Comparison of ENCODE assay signal across 8 mouse cellular contexts in the genomic region with DNA sequence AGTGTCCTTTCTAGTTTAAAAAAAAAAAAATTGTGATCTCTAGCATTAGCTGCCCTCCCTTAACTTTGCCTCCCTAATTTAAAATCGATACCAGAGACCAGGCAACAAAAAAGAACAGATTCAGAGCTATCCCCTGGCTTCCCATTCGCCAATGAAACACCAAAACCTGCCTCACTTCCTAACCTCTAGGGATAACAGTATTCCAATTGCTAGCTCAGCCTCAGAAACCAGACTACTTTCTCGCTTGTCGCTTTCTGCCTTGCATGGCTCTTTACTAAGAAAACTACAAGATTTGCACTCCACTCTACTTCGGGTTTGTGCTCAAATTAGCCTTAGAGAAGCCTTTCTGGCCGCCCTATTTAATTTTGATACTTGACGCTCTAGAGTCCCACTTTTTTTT. TPM values are rescaled to one million over a fixed set of nuclear protein-coding genes. Genes with fewer than 3 reads are reported as not detected.
DNase-seq lines count a peak whose midpoint lies in the region; ATAC-seq and TF ChIP-seq lines count a peak whose summit lies in the region.

No protein-coding gene starts in this region.

- H3K79me3 ChIP-seq in C2C12 (ENCODE audit: low read depth), result peaks cover 25% of the 10 kb centered on the region

- H3K4me3 ChIP-seq in C2C12 (ENCODE audit: insufficient read depth, poor library complexity, severe bottlenecking), result peak overlapping the region; percentile 89
- peak overlapping the region; percentile 82 for H3K4me3 ChIP-seq in forebrain, embryonic 10.5 days
- H3K4me3 ChIP-seq in liver, embryonic 14.5 days (ENCODE audit: insufficient read depth in 1 of 2, low read depth in 2 of 2, low read length in 2 of 2), result peak overlapping the region; percentile 63 to 87

- peak overlapping the region; percentile 93 for H3K27ac ChIP-seq in forebrain, embryonic 10.5 days
- H3K27ac ChIP-seq in liver, embryonic 14.5 days, result peak overlapping the region; percentile 77

- no peak for TF ChIP-seq CTCF in C2C12 (IDR thresholded peaks at IDR 0.05; ENCODE audit: control insufficient read depth, insufficient read depth, insufficient read length)
- no peak for TF ChIP-seq CTCF in liver, embryonic 14.5 days (IDR thresholded peaks at IDR 0.05; ENCODE audit: low read depth)

- WGBS in forebrain, embryonic 10.5 days, result 30% methylated on average over 7 of the region's 7 CpGs
- 36% methylated on average over 7 of the region's 7 CpGs for WGBS in liver, embryonic 14.5 days (ENCODE audit: insufficient replicate concordance)

- H3K4me1 ChIP-seq in forebrain, embryonic 10.5 days, result peaks cover 15% of the 10 kb centered on the region
- H3K4me1 ChIP-seq in liver, embryonic 14.5 days (replicated peaks; ENCODE audit: control insufficient read depth in 2 of 2, insufficient read depth in 2 of 2, low read length in 1 of 2), result peaks cover 13 to 15% of the 10 kb centered on the region in 2 experiments

- TF ChIP-seq EP300 in liver, embryonic 14.5 days (IDR thresholded peaks at IDR 0.05; ENCODE audit: low read depth), result no peak

- H3K79me2 ChIP-seq in C2C12 (ENCODE audit: control insufficient read depth, insufficient read depth), result peaks cover 28% of the 10 kb centered on the region

- peak overlapping the region; percentile 93 for H3K4me2 ChIP-seq in liver, embryonic 14.5 days (ENCODE audit: low read depth)

- H3K9me3 ChIP-seq in forebrain, embryonic 10.5 days, result no peaks in the 10 kb centered on the region
- no peaks in the 10 kb centered on the region for H3K9me3 ChIP-seq in liver, embryonic 14.5 days (ENCODE audit: control insufficient read depth, low read length)

- peaks cover 26% of the 10 kb centered on the region for H3K36me3 ChIP-seq in C2C12 (ENCODE audit: control insufficient read depth, insufficient read depth)
- H3K36me3 ChIP-seq in forebrain, embryonic 10.5 days (replicated peaks), result peaks cover 26% of the 10 kb centered on the region
- H3K36me3 ChIP-seq in liver, embryonic 14.5 days (replicated peaks; ENCODE audit: control insufficient read depth, insufficient read depth, low read depth), result peaks cover 20% of the 10 kb centered on the region

- H3K9ac ChIP-seq in liver, embryonic 14.5 days (replicated peaks), result peak overlapping the region; percentile 77

- ATAC-seq in frontal cortex, adult (ENCODE audit: low TSS enrichment), result peak; percentile 13; the same call in 1 of the 2 replicates
- ATAC-seq in liver, embryonic 14.5 days (ENCODE audit: insufficient read depth), result peak; percentile 2; the same call in 1 of the 2 replicates

- peak overlapping the region; percentile 16 for H3ac ChIP-seq in C2C12 (ENCODE audit: control insufficient read depth, insufficient read length, low read depth)

- no peaks in the 10 kb centered on the region for H3K27me3 ChIP-seq in C2C12 (ENCODE audit: control insufficient read depth, insufficient read depth, insufficient read length)
- H3K27me3 ChIP-seq in forebrain, embryonic 10.5 days (ENCODE audit: poor library complexity, severe bottlenecking), result no peaks in the 10 kb centered on the region
- H3K27me3 ChIP-seq in liver, embryonic 14.5 days (ENCODE audit: control insufficient read depth, insufficient read depth, low read length), result no peaks in the 10 kb centered on the region

- no peak for DNase-seq in frontal cortex, postnatal 36 days (ENCODE audit: low spot score in 2 of 2)
- DNase-seq in forebrain, embryonic 10.5 days (ENCODE audit: extremely low spot score, low spot score), result peak; percentile 18
- DNase-seq in liver, embryonic 14.5 days (ENCODE audit: low read depth in 3 of 3, low spot score in 3 of 3), result no peak
- no peak for DNase-seq in gastrocnemius, postnatal 25 days
- DNase-seq in thymus, postnatal 0 days (ENCODE audit: low spot score), result no peak
- no peak for DNase-seq in right cerebral cortex, adult 2 months (ENCODE audit: low spot score in 2 of 2)

TF ChIP-seq in C2C12, 6 proteins besides CTCF, POLR2A, EP300 and RAD21:
- TF ChIP-seq USF1 (IDR thresholded peaks at IDR 0.05; ENCODE audit: low read depth), result no peak
- TF ChIP-seq CEBPB (IDR thresholded peaks at IDR 0.05; ENCODE audit: low read depth), result no peak
- TF ChIP-seq MYOG (IDR thresholded peaks at IDR 0.05; ENCODE audit: control insufficient read depth, extremely low read depth, insufficient read length), result no peak
- no peak for TF ChIP-seq FOSL1 (IDR thresholded peaks at IDR 0.05; ENCODE audit: insufficient read depth, low read length, poor library complexity, severe bottlenecking)
- no peak for TF ChIP-seq MAX (IDR thresholded peaks at IDR 0.05)
- no peak for TF ChIP-seq MYOD1 (IDR thresholded peaks at IDR 0.05; ENCODE audit: control insufficient read depth, insufficient read length, low read depth)
TF ChIP-seq in C2C12: peak in this region for 0.

RNA-seq across cellular contexts. Expression of a gene that starts 0.4 kb away (rescaled TPM):
- 26.7 TPM for polyA plus RNA-seq in C2C12 (2012; fragmentation: generic; extraction: Trizol)
- polyA plus RNA-seq in forebrain, embryonic 10.5 days (2016; fragmentation: Nextera tagmentation; extraction: Ambion mirVana), result 71.3 and 78.1 TPM in 2 replicates
- 9.9 and 18.9 TPM in 2 replicates for polyA plus RNA-seq in liver, embryonic 14.5 days (2012; rRNA removed)
- 27.2 and 27.5 TPM in 2 replicates for polyA plus RNA-seq in liver, embryonic 14.5 days (2014; fragmentation: Nextera tagmentation; extraction: Ambion mirVana)
- 10 to 100 TPM; 11.8 to 17.6 TPM for total RNA-seq in gastrocnemius, postnatal 25 days (2021)
- polyA plus RNA-seq in thymus, postnatal 0 days (2015; fragmentation: Nextera tagmentation; extraction: Ambion mirVana), result 46.9 and 49.3 TPM in 2 replicates

RNA-seq across cellular contexts. Expression of a gene that starts 15.2 kb away (rescaled TPM):
- 441 TPM for polyA plus RNA-seq in C2C12 (2012; fragmentation: generic; extraction: Trizol)
- polyA plus RNA-seq in forebrain, embryonic 10.5 days (2016; fragmentation: Nextera tagmentation; extraction: Ambion mirVana), result 353 TPM in 2 replicates
- 72.5 and 119 TPM in 2 replicates for polyA plus RNA-seq in liver, embryonic 14.5 days (2012; rRNA removed)
- 224 and 226 TPM in 2 replicates for polyA plus RNA-seq in liver, embryonic 14.5 days (2014; fragmentation: Nextera tagmentation; extraction: Ambion mirVana)
- 100 to 1,000 TPM; 277 to 284 TPM for total RNA-seq in gastrocnemius, postnatal 25 days (2021)
- 372 and 418 TPM in 2 replicates for polyA plus RNA-seq in thymus, postnatal 0 days (2015; fragmentation: Nextera tagmentation; extraction: Ambion mirVana)

RNA-seq across cellular contexts. Expression of a gene that starts 25.9 kb away (rescaled TPM):
- polyA plus RNA-seq in C2C12 (2012; fragmentation: generic; extraction: Trizol), result 4.4 TPM
- 9.1 and 11.8 TPM in 2 replicates for polyA plus RNA-seq in forebrain, embryonic 10.5 days (2016; fragmentation: Nextera tagmentation; extraction: Ambion mirVana)
- 0.57 and 0.73 TPM in 2 replicates for polyA plus RNA-seq in liver, embryonic 14.5 days (2012; rRNA removed)
- polyA plus RNA-seq in liver, embryonic 14.5 days (2014; fragmentation: Nextera tagmentation; extraction: Ambion mirVana), result 0.32 and 0.53 TPM in 2 replicates
- total RNA-seq in gastrocnemius, postnatal 25 days (2021), result 1 to 10 TPM in 1 of 2 experiments, under 1 TPM in 1; 0.82 to 7.7 TPM
- polyA plus RNA-seq in thymus, postnatal 0 days (2015; fragmentation: Nextera tagmentation; extraction: Ambion mirVana), result 2.7 and 3.2 TPM in 2 replicates

RNA-seq across cellular contexts. Expression of a gene that starts 35.7 kb away (rescaled TPM):
- 8.7 TPM for polyA plus RNA-seq in C2C12 (2012; fragmentation: generic; extraction: Trizol)
- polyA plus RNA-seq in forebrain, embryonic 10.5 days (2016; fragmentation: Nextera tagmentation; extraction: Ambion mirVana), result 7.2 and 7.6 TPM in 2 replicates
- 3.2 and 5.1 TPM in 2 replicates for polyA plus RNA-seq in liver, embryonic 14.5 days (2012; rRNA removed)
- polyA plus RNA-seq in liver, embryonic 14.5 days (2014; fragmentation: Nextera tagmentation; extraction: Ambion mirVana), result 3.8 and 5.1 TPM in 2 replicates
- total RNA-seq in gastrocnemius, postnatal 25 days (2021), result 1 to 10 TPM; 2.8 to 3.7 TPM
- 15.9 and 17.7 TPM in 2 replicates for polyA plus RNA-seq in thymus, postnatal 0 days (2015; fragmentation: Nextera tagmentation; extraction: Ambion mirVana)

RNA-seq across cellular contexts. Expression of a gene that starts 37.5 kb away (rescaled TPM):
- 7.7 TPM for polyA plus RNA-seq in C2C12 (2012; fragmentation: generic; extraction: Trizol)
- 21.1 and 22.3 TPM in 2 replicates for polyA plus RNA-seq in forebrain, embryonic 10.5 days (2016; fragmentation: Nextera tagmentation; extraction: Ambion mirVana)
- polyA plus RNA-seq in liver, embryonic 14.5 days (2012; rRNA removed), result 4.2 and 5.3 TPM in 2 replicates
- 6.6 and 6.8 TPM in 2 replicates for polyA plus RNA-seq in liver, embryonic 14.5 days (2014; fragmentation: Nextera tagmentation; extraction: Ambion mirVana)
- 10 to 100 TPM; 27.1 to 28.2 TPM for total RNA-seq in gastrocnemius, postnatal 25 days (2021)
- polyA plus RNA-seq in thymus, postnatal 0 days (2015; fragmentation: Nextera tagmentation; extraction: Ambion mirVana), result 16.2 and 18.8 TPM in 2 replicates
